Comparison of ENCODE assay signal across 25 mouse cellular contexts in the genomic region with DNA sequence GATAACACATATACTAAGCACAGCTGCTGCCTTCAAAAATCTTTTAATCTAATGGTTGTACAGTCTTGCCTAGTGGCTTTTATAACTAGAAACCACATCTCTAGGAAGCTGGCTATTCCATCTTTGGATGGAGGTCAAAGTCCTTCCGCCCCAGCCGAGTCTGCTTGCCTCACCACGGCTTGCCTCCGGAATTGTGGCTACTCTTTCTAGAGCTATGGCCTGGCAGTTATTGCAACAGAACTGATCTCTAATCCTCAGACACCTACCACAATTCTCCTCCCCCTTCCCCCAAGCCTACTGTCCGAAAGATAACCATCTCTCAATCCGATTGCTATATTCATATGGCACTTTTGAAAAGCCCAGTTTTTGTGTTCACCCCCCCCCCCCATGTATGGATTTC.
A peak's percentile ranks its signal among the peaks of the same experiment; 100 is the strongest.
DNase-seq lines count a peak whose midpoint lies in the region; ATAC-seq and TF ChIP-seq lines count a peak whose summit lies in the region.
"Had no signal": no experiment of that assay in that cellular context is flagged by ENCODE, and none has a peak within 500 bp of the region (broad histone marks: within the 10 kb centered on the region; RNA-seq: fewer than 3 reads in every experiment).

No protein-coding gene starts in this region.

- H3K4me2 ChIP-seq in liver, embryonic 11.5 days = no peak overlapping the region
- no peak overlapping the region for H3K4me2 ChIP-seq in liver, embryonic 13.5 days
- no peak overlapping the region for H3K4me2 ChIP-seq in liver, postnatal 0 days (ENCODE audit: low read depth, low read length)
- H3K4me2 ChIP-seq in forebrain, embryonic 16.5 days (ENCODE audit: low read length) = no peak overlapping the region
- H3K4me2 ChIP-seq: embryonic facial prominence, embryonic 12.5 days; forebrain, embryonic 13.5 days had no signal

- TF ChIP-seq CTCF in liver, postnatal 0 days (IDR thresholded peaks at IDR 0.05; ENCODE audit: low read depth) = no peak

- ATAC-seq in liver, embryonic 11.5 days (replicated peaks; ENCODE audit: low FRiP score) = no peak
- peak; percentile 20; the same call in 1 of the 2 replicates for ATAC-seq in liver, embryonic 13.5 days (ENCODE audit: low read depth)
- peak; percentile 74 for ATAC-seq in liver, postnatal 0 days
- no peak for ATAC-seq in forebrain, embryonic 16.5 days
- ATAC-seq: activated CD4-positive, CD25-positive, alpha-beta regulatory T cell, adult 4 months; CD4-positive, CD25-positive, alpha-beta regulatory T cell, adult 4 months; forebrain, embryonic 13.5 days; Patski had no signal

- H3K36me3 ChIP-seq in liver, embryonic 11.5 days (ENCODE audit: control insufficient read depth, insufficient read depth, low read length) = no peaks in the 10 kb centered on the region
- H3K36me3 ChIP-seq in liver, embryonic 13.5 days = no peaks in the 10 kb centered on the region
- no peaks in the 10 kb centered on the region for H3K36me3 ChIP-seq in liver, postnatal 0 days (replicated peaks; ENCODE audit: insufficient read depth, low read length)
- H3K36me3 ChIP-seq in forebrain, embryonic 16.5 days (ENCODE audit: control insufficient read depth, insufficient read depth) = no peaks in the 10 kb centered on the region
- H3K36me3 ChIP-seq: embryonic facial prominence, embryonic 10.5 days; embryonic facial prominence, embryonic 12.5 days; G1E had no signal

- H3K9me3 ChIP-seq in liver, embryonic 11.5 days (ENCODE audit: control insufficient read depth, low read length) = no peaks in the 10 kb centered on the region
- H3K9me3 ChIP-seq in liver, embryonic 13.5 days (replicated peaks) = no peaks in the 10 kb centered on the region
- no peaks in the 10 kb centered on the region for H3K9me3 ChIP-seq in liver, postnatal 0 days (ENCODE audit: low read length)
- no peaks in the 10 kb centered on the region for H3K9me3 ChIP-seq in forebrain, embryonic 16.5 days (ENCODE audit: control insufficient read depth, low read length)
- H3K9me3 ChIP-seq: embryonic facial prominence, embryonic 10.5 days; embryonic facial prominence, embryonic 12.5 days; forebrain, embryonic 13.5 days had no signal

- TF ChIP-seq EP300 in liver, postnatal 0 days (IDR thresholded peaks at IDR 0.05; ENCODE audit: low read depth) = no peak

- no peaks in the 10 kb centered on the region for H3K27me3 ChIP-seq in liver, embryonic 11.5 days (replicated peaks; ENCODE audit: control insufficient read depth, insufficient read depth, low read length)
- H3K27me3 ChIP-seq in liver, embryonic 13.5 days = no peaks in the 10 kb centered on the region
- H3K27me3 ChIP-seq in liver, postnatal 0 days (ENCODE audit: insufficient read depth, low read length) = no peaks in the 10 kb centered on the region
- no peaks in the 10 kb centered on the region for H3K27me3 ChIP-seq in forebrain, embryonic 16.5 days (replicated peaks; ENCODE audit: control insufficient read depth, insufficient read depth, low read length)
- H3K27me3 ChIP-seq: CH12.LX; embryonic facial prominence, embryonic 12.5 days; forebrain, embryonic 13.5 days had no signal

- peak; percentile 52 for DNase-seq in heart, adult 11 months
- no peak for DNase-seq in heart, adult 9 months (ENCODE audit: low spot score in 2 of 2)
- DNase-seq in liver = peak; percentile 23
- DNase-seq in liver, embryonic 11.5 days (ENCODE audit: low spot score) = no peak
- no peak for DNase-seq in liver, embryonic 13.5 days
- DNase-seq in liver, postnatal 0 days = peak; percentile 38
- no peak for DNase-seq in layer of hippocampus, postnatal 25 days (ENCODE audit: extremely low spot score in 1 of 2, low spot score in 1 of 2)
- DNase-seq: adrenal gland, adult 8-10 months; adrenal gland, postnatal 14 days; adrenal gland, postnatal 36 days; B cell, adult 2 months; cerebellum, adult 11-12 months; cerebellum, adult 2 months; cerebellum, adult 9-10 months; cerebellum, postnatal 10 days; cerebellum, postnatal 25 days had no signal

- H3K27ac ChIP-seq in liver, embryonic 11.5 days (ENCODE audit: low read depth, low read length) = no peak overlapping the region
- H3K27ac ChIP-seq in liver, embryonic 13.5 days = no peak overlapping the region
- no peak overlapping the region for H3K27ac ChIP-seq in liver, postnatal 0 days (ENCODE audit: low read depth)
- H3K27ac ChIP-seq in forebrain, embryonic 16.5 days (ENCODE audit: low read length) = no peak overlapping the region
- H3K27ac ChIP-seq: embryonic facial prominence, embryonic 10.5 days; embryonic facial prominence, embryonic 12.5 days; forebrain, embryonic 13.5 days had no signal

- H3K4me1 ChIP-seq in liver, embryonic 11.5 days (replicated peaks; ENCODE audit: control insufficient read depth, insufficient read depth, low read length) = no peaks in the 10 kb centered on the region; the same call in 1 of the 2 replicates
- no peaks in the 10 kb centered on the region; the same call in 1 of the 2 replicates for H3K4me1 ChIP-seq in liver, embryonic 13.5 days (replicated peaks)
- peaks cover 4% of the 10 kb centered on the region for H3K4me1 ChIP-seq in liver, postnatal 0 days (ENCODE audit: insufficient read depth)
- peaks cover 13% of the 10 kb centered on the region for H3K4me1 ChIP-seq in forebrain, embryonic 16.5 days (replicated peaks; ENCODE audit: control insufficient read depth, insufficient read depth, low read length)

- no peak overlapping the region for H3K4me3 ChIP-seq in liver, embryonic 11.5 days (ENCODE audit: low read depth, low read length)
- H3K4me3 ChIP-seq in liver, embryonic 13.5 days (replicated peaks) = no peak overlapping the region
- no peak overlapping the region for H3K4me3 ChIP-seq in liver, postnatal 0 days (ENCODE audit: low read depth, low read length)
- H3K4me3 ChIP-seq in forebrain, embryonic 16.5 days (replicated peaks; ENCODE audit: low read length) = no peak overlapping the region
- H3K4me3 ChIP-seq: embryonic facial prominence, embryonic 10.5 days; embryonic facial prominence, embryonic 12.5 days; forebrain, embryonic 13.5 days had no signal

- 75% methylated on average over 6 of the region's 6 CpGs for WGBS in liver, embryonic 11.5 days
- WGBS in liver, embryonic 13.5 days (ENCODE audit: insufficient replicate concordance) = 64% methylated on average over 6 of the region's 6 CpGs
- WGBS in liver, postnatal 0 days (ENCODE audit: insufficient replicate concordance) = 61% methylated on average over 6 of the region's 6 CpGs
- 95% methylated on average over 6 of the region's 6 CpGs for WGBS in forebrain, embryonic 16.5 days

- no peak overlapping the region for H3K9ac ChIP-seq in liver, embryonic 11.5 days (ENCODE audit: low read depth, low read length)
- no peak overlapping the region for H3K9ac ChIP-seq in liver, embryonic 13.5 days
- H3K9ac ChIP-seq in liver, postnatal 0 days (replicated peaks) = no peak overlapping the region
- H3K9ac ChIP-seq in forebrain, embryonic 16.5 days (replicated peaks; ENCODE audit: low read depth, low read length) = no peak overlapping the region
- H3K9ac ChIP-seq: embryonic facial prominence, embryonic 12.5 days; forebrain, embryonic 13.5 days had no signal

Comparison
In these comparisons a context has a peak if more than half of its experiments do, and no peak if none do; other contexts are left out.
1. DNase-seq: peak in heart, adult 11 months (single experiment), liver (single experiment) and liver, postnatal 0 days (single experiment); none in heart, adult 9 months (0 of 2), liver, embryonic 11.5 days (single experiment), liver, embryonic 13.5 days (single experiment) and layer of hippocampus, postnatal 25 days (0 of 2).
2. ATAC-seq: peak in liver, embryonic 13.5 days (single experiment) and liver, postnatal 0 days (single experiment); none in liver, embryonic 11.5 days (single experiment) and forebrain, embryonic 16.5 days (single experiment).